Mouse (Mus musculus) stomach, postnatal 0 days (tissue): ENCODE data around the gene Mapk8ip2. TPM values are rescaled to one million over a fixed set of nuclear protein-coding genes. Genes with fewer than 3 reads are reported as not detected.

ENCODE experiments used
- ATAC-seq: fragments of 200-750 bp; cut with Nextera tagmentation; 2 replicates; pipeline ENCODE4 v1.8.0; 2017; ENCODE audit not compliant: low FRiP score, low TSS enrichment
- DNase-seq: peaks from one replicate; pipeline ENCODE4 v3.0.0-alpha.2; 2016; ENCODE audit warnings: low spot score
- H3K27ac ChIP-seq: fragments of 300-500 bp; sonication (generic); replicated peaks from 2 replicates; pipeline ENCODE4 v1.5.1; 2014; ENCODE audit warnings: mild to moderate bottlenecking, control low read depth
- H3K27me3 ChIP-seq: fragments of 300-500 bp; sonication (generic); 2 replicates; pipeline ENCODE4 v1.6.1; 2014; ENCODE audit warnings: low read length; ENCODE audit not compliant: control insufficient read depth, insufficient read depth
- H3K36me3 ChIP-seq: fragments of 300-500 bp; sonication (generic); 2 replicates; pipeline ENCODE4 v1.6.1; 2014; ENCODE audit warnings: low read length, mixed read lengths; ENCODE audit not compliant: control insufficient read depth, insufficient read depth
- H3K4me1 ChIP-seq: fragments of 300-500 bp; sonication (generic); replicated peaks from 2 replicates; pipeline ENCODE4 v1.6.1; 2014; ENCODE audit warnings: antibody characterized with exemption; ENCODE audit not compliant: control insufficient read depth, insufficient read depth
- H3K4me2 ChIP-seq: fragments of 300-500 bp; sonication (generic); replicated peaks from 2 replicates; pipeline ENCODE4 v1.6.1; 2014; ENCODE audit warnings: low read depth, mild to moderate bottlenecking, control low read depth, moderate library complexity
- H3K4me3 ChIP-seq: fragments of 300-500 bp; sonication (generic); 2 replicates; pipeline ENCODE4 v1.5.1; 2014; ENCODE audit warnings: low read depth, low read length, control low read depth
- H3K9ac ChIP-seq: fragments of 300-500 bp; sonication (generic); 2 replicates; pipeline ENCODE4 v1.6.1; 2014; ENCODE audit warnings: mild to moderate bottlenecking, low read length, control low read depth, mixed read lengths
- H3K9me3 ChIP-seq: fragments of 300-500 bp; sonication (generic); 2 replicates; pipeline ENCODE4 v1.6.1; 2016; ENCODE audit warnings: low read length; ENCODE audit not compliant: control insufficient read depth
- CTCF ChIP-seq: IDR thresholded peaks from 2 replicates; pipeline ENCODE4 v1.5.1; 2016; ENCODE audit warnings: antibody characterized with exemption, low read depth, mild to moderate bottlenecking, moderate library complexity
- EP300 ChIP-seq: optimal IDR thresholded peaks from 2 replicates; pipeline ENCODE3; 2016; ENCODE audit warnings: antibody characterized with exemption
- WGBS: fragments of 180-500 bp; shearing (Covaris S2); extraction: QIAGEN DNeasy Blood & Tissue Kit; methylation state at CpG from one replicate; pipeline ENCODE4 v1.1.7; 2014; 5-methylcytosine and 5-hydroxymethylcytosine counted together
- polyA plus RNA-seq: library from polyadenylated mRNA; unstranded; fragments of >200 nt; fragmentation: Nextera tagmentation; extraction: Ambion mirVana; gene quantifications from 2 replicates; pipeline ENCODE4 v1.2.1, GENCODE M21; 2015

The Mapk8ip2 gene
- polyA plus RNA-seq, 1 experiment from 2014 or later = 1.6 TPM

DNA sequence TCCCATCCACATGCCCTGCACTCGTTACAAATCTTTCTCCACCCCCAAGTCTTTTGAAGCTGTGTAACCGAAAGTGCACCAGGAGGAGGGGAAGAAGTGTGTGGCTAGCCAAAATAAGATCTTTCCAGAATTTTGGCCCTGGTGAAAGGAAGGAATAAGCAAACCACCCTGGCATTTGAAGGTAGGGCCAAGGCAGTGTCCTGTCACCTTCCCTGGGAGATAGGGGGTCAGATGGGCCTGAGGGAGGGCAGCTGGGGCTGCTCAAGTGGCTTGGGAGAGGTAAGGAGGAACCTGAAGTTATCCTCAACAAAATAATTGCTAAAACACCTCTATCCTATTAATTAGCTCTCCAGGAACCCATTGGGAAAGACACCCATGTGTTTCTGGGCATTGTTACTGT, 43.1 kb downstream of the Mapk8ip2 start:
- ATAC-seq (no peak), DNase-seq (no peak)
- no peak overlapping the region for H3K27ac ChIP-seq
- H3K4me3 ChIP-seq = no peak overlapping the region
- H3K27me3 ChIP-seq = no peaks in the 10 kb centered on the region; the same call in 1 of the 2 replicates
- H3K4me1 ChIP-seq = no peaks in the 10 kb centered on the region
- H3K4me2 ChIP-seq = no peak overlapping the region
- no peaks in the 10 kb centered on the region for H3K9me3 ChIP-seq
- H3K9ac ChIP-seq = no peak overlapping the region
- TF ChIP-seq EP300 = no peak
- no peak for TF ChIP-seq CTCF
- H3K36me3 ChIP-seq = no peaks in the 10 kb centered on the region
- 46% methylated on average over 2 of the region's 2 CpGs for WGBS

DNA sequence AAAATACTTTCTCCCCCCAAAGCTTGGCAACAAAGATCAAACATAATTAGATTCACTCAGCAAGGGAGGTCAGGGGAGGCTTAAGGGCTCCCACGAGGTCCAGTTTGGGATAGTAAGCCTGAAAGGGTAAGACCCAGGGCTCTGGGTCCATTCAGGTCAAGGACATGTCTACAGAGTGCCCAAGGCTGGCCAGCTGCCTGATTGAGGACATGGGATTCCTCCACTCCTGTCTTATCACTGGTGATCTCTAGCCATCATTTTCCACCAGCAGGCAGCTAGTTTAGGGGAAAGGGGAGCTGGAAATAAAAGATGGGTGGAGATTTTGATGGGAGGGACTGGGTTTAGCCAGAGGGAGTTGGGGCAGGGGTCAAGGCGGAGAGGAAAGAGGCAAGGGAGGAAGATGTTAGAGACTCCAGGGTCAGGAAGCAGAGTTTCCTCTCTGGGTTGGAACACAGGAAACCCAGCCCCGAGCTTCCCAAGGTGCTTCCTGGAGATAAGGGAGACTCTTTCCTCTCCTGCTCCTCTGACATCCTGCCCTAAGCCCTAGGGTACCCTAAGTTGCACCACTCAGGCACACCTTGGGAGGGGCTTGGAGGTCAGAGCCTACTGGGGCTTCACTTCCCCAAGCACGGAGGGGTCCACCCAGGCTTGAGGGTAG, 43.8 kb downstream of the Mapk8ip2 start:
- ATAC-seq (peak; percentile 42; the same call in 1 of the 2 replicates), DNase-seq (no peak)
- no peak overlapping the region; the same call in 1 of the 2 replicates for H3K27ac ChIP-seq
- no peak overlapping the region for H3K4me2 ChIP-seq
- H3K27me3 ChIP-seq = no peaks in the 10 kb centered on the region; the same call in 1 of the 2 replicates
- H3K4me1 ChIP-seq = no peaks in the 10 kb centered on the region
- H3K36me3 ChIP-seq = no peaks in the 10 kb centered on the region
- no peaks in the 10 kb centered on the region for H3K9me3 ChIP-seq
- WGBS = 39% methylated on average over 4 of the region's 4 CpGs
- no peak overlapping the region for H3K9ac ChIP-seq
- no peak for TF ChIP-seq EP300
- no peak for TF ChIP-seq CTCF
- 0 out of 2 replicates have a peak overlapping the region, but pooled peaks have one; percentile 67 for H3K4me3 ChIP-seq

DNA sequence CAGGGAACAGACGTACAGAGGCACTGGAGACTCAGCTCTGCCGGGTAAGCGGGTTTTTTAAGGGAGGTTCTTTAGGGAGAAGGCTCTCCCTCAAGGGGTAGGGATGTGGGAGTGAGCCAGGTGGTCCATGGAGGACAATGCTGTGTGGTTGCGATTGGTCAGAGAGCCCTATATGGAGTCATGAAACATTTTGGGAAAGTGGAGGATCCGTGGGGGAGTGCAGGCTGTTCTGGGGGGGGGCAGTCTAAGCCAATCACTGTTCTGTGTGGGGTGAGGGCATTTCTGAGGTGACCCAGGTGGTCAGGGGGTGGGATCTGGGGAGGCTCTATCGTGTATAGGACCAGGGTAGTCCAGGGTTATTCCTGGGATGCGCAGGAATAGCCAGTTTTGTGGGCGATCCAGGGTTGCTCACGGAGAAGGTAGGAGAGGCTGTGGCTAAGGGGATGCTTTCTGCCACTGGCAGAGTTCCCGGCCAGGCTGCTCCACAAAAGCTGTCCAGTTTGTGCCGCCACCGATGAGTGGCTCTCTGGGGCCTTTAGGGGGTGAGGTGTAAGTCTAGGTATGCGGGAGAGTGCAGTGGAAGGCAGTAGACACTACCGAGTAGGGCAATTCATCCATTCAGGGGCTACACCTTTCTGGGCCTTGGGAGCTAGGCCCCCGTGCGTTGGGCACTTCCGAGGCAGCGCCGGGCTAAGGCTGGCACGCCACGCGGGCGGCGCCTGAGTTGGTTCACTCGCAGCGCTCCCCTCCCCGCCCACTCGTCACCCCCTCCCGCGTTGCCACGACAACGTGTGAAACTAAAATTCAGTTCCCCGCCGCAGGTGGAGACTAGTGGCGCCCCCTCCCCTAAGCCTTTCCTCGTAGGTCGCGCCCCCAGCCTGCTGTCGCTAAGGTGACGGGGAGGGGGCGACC, 44.6 kb downstream of the Mapk8ip2 start:
- no peak for DNase-seq

DNA sequence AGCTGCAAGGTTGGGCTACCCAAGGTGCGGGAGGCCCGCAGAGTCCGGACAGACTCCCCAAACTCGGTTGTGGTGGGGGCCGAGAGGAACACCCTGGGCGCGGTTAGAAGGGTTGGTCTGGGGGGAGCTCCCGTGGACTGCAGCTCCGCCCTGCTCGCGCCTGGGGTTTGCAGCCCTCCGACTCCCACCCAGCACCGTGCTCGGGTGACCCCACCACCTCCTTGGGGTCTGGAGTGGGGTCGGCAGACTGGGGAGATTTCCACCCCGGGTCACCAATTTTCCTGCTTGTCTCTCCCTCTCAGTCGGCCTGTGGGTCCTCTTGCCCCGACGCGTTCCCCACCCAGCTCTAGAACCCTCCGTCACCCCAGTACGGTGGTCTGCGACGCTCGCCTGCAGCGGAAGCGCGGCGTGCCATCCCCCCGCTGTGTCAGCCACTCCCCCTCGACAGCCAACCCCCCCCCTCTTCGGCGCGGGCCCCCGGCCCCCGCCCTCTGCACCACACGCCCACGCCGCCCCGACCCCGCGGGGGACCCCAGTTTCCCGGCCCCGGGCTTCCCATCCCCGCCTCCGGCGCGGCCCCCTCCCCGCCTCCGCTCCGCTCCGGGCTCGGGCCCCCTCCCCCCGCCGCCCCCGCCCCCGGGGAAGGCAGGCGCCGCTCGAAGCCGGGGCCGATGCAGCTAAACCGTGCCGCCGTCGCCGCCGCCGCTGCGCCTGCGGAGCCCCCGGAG, 45.4 kb downstream of the Mapk8ip2 start, which contains the start of gene Shank3:
Gene Shank3 (plus strand): TSS at position 663 of the 728 bp plus-strand sequence.
- ATAC-seq = peak; percentile 14; the same call in 1 of the 2 replicates
- Histone ChIP-seq H3K27me3 (no peaks in the 10 kb centered on the region; the same call in 1 of the 2 replicates), H3K9ac (peak within 1 kb of the TSS; percentile 60), H3K4me3 (peak within 1 kb of the TSS; percentile 67), H3K27ac (peak within 1 kb of the TSS; percentile 63), H3K9me3 (no peaks in the 10 kb centered on the region), H3K36me3 (no peaks in the 10 kb centered on the region), H3K4me1 (no peaks in the 10 kb centered on the region), H3K4me2 (peak within 1 kb of the TSS; percentile 94)
- no peak for DNase-seq
- WGBS = 0% methylated on average over 42 of the region's 72 CpGs
- TF ChIP-seq CTCF (no peak), EP300 (no peak)

More for the DNA sequence above, 44.6 kb downstream of the Mapk8ip2 start:
- Histone ChIP-seq H3K4me1 (no peaks in the 10 kb centered on the region), H3K4me2 (peak overlapping the region; percentile 94), H3K27ac (peak overlapping the region; percentile 63), H3K4me3 (peak overlapping the region; percentile 67), H3K27me3 (no peaks in the 10 kb centered on the region; the same call in 1 of the 2 replicates), H3K9ac (peak overlapping the region; percentile 60), H3K36me3 (no peaks in the 10 kb centered on the region), H3K9me3 (no peaks in the 10 kb centered on the region)
- TF ChIP-seq CTCF = no peak
- TF ChIP-seq EP300 = no peak
- ATAC-seq = no peak; the same call in 1 of the 2 replicates
- WGBS = 7% methylated on average over 26 of the region's 41 CpGs

DNA sequence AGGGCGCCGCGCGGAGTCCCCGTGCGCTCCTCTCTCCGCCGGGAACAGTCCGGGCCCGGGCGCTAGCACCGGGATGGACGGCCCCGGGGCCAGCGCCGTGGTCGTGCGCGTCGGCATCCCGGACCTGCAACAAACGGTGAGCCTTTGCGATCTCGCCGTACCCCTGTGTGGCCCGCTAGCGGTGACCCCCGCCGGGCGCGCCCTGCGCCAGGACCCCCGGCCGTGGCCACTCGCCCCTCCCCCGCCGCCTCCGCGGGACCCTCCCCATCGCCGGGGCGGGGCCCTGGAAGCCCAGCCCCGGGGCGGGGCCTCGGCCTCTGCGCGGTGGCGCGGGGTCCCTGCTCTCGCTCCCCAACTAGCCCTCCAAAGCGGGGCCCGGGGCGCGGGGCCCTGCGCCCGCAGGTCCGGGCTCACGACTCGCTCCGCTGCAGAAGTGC, 46.1 kb downstream of the Mapk8ip2 start:
- Histone ChIP-seq H3K27me3 (no peaks in the 10 kb centered on the region; the same call in 1 of the 2 replicates), H3K27ac (no peak overlapping the region), H3K9me3 (no peaks in the 10 kb centered on the region), H3K4me2 (peak overlapping the region; percentile 94), H3K9ac (peak overlapping the region; percentile 60), H3K36me3 (no peaks in the 10 kb centered on the region), H3K4me3 (peak overlapping the region; percentile 67), H3K4me1 (no peaks in the 10 kb centered on the region)
- ATAC-seq (peak; percentile 53; the same call in 1 of the 2 replicates), DNase-seq (peak; percentile 33)
- TF ChIP-seq EP300 (no peak), CTCF (no peak)
- WGBS = under 1% methylated on average over 26 of the region's 60 CpGs
